Mouse (Mus musculus) c-Kit-positive CD71-positive TER-119-positive erythroid progenitor cells, embryonic 14.5 days (primary cell): ENCODE measurements around the gene Efna4.

ENCODE experiments used
- DNase-seq: peaks from one replicate; pipeline ENCODE4 v3.0.0-alpha.2; 2013; ENCODE audit warnings: low spot score

Gene Efna4

DNA sequence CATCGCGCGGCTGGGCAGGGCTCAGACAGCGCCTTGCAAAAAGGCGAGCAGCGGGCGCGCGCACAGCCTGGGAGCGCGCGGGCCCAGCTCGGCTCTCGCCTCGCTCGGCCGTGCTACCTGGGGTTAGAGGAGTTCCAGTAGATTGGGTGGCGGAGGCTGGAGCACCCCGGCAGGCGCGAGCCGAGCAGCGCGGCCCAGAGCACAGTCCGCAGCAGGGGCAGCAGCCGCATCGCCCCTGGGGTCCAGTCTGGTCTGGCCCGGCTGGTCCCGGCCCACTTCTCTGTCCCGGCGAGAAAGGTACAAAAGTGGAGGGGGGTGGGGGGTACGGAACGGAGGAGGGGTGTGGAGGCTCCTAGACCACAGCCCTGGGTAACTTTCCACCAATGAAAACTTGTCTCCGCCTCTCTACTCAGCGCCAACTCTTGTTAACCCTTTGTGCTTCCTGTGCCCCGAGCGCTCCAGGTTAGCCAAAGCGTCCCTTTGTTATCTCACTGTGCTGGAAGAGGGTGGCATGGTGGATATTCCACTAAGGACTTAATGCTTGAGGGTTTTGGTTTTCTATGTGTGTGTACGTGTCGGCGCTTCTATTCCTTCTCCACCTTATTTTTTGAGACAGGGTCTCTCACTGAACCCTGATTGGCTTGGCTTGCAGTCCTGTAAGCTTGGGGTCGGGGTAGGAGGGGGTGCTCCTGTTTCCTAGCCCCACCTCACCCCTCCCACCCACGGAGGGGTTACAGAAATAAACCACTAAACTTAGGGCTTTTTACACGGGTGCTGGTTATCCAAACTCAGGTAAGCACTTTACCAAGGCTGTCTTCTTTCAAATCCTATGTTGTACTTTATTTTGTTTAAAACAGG lies at the start of gene Efna4:
Gene Efna4 (minus strand): TSS at position 308 of the 858 bp plus-strand sequence.
- no peak for DNase-seq

DNA sequence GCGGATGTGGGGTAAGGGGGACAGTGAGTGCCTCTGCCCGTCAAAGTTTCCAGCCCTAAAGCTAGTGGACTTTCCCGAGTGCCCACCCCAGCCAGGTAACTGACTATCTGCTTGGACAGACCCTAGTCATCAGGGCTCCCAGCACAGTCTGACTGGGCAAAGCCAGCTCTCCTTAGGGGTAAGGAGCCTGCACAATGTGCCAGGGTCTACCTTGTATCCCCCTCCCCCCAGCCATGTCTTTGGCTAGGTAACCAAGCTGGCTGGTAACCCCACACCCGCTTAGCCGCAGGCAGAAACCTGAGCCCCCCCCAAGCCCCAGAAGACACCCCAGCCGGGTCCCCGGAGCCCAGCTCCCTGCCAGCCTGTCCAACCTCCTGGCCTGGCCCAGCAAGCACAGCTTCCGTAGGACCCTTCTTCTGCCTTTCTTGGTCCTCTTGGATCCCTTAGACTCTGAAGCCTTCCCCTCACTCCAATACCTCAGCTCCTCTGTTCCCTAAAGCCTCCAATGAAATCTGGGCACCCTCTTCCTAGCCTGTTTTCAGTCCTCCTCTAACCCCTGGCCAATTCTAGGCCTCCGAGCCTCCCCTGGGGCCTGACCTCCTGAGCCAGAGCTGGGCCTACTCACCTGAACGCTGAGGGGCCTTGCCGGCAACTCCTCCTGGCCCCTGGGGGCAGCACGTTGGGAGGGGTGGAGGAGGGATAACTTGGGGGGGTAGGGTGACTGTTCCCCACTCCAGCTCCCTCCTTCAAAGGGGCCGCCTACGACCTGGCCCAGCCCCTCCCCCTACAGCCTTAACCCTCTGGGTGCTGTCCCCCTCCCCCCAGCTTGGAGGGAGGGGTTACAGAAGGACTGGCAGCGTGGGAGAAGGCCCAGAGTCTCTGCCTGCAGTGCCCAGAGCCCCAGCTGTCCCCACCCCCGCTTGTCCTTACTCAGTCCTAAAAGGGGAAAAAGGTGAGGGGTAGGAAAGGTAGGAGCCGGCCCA lies 48.9 kb upstream of the Efna4 start:
- DNase-seq, result no peak

GRCm38 (mm10) chr3:89385451-89385850 lies 47.6 kb upstream of the Efna4 start:
- DNase-seq, result no peak

DNA sequence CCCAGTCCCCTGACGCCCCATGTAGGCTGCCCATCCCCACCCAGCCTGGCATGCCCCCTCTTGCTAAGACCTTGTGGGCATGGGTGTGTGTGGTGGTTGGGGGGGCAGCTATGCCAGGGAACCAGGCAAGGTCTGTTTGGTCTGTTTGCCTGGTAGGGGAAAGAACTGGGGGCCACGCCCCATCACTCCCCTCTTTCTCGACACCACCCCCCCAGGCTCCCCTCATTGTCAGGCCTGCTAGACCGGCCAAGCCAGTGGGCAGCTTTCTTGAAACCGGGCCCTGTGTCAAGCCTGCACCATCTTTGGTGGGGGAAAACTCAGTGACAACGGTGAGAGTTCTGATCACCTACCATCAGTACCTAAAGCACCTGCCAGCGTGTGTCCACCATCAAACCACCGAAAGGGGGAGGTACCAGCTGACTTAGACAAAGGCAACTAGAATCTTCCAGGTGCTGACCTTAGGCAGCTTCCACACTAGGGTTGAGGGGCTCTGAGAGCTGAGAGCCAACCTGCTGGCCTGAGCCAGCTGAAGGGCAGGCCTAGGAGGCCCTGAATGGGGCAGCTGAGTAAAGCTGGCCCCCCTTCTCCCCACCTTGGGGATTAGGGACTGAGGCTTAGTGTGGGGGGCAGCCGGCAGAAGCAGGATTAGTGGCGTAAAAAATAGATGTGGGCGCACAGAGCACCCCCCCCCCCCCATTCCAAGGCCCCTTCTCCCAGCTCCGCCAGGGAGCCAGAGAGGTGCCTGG lies 46.7 kb upstream of the Efna4 start:
- no peak for DNase-seq

DNA sequence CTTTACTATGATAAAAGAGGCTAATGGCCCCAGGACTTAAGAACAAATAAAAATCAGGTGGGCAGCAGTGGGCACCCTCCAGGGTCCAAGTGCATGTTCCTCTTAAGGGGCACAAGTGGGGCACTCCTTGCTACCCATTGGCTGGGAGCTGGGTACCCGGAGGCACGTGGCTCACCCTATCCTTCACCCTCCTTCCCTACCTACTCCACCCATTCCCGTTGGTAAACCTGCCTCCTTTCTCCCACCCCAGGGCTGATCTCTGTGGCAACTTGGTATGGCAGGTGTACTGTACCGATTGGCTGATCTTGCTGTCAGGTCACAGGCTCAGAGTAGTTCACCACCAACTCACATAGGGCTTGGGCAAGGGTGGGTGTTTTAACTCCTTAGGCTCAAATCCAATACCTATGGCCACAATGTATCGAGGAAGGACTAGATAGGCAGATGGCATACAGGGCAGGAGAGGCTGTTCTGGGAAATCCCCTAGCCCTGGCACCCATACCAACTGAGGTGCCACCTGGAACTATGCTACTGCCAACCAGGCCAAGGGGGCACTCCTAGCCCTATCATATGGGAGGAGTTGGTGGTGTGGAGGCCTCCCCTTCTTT lies 45.9 kb upstream of the Efna4 start:
- DNase-seq, result no peak

- no peak for DNase-seq
Observed at GRCm38 (mm10) chr3:89382950-89383349, 45.1 kb upstream of the Efna4 start.

- DNase-seq, result no peak
Observed at GRCm38 (mm10) chr3:89382033-89382882, 44.4 kb upstream of the Efna4 start.

DNA sequence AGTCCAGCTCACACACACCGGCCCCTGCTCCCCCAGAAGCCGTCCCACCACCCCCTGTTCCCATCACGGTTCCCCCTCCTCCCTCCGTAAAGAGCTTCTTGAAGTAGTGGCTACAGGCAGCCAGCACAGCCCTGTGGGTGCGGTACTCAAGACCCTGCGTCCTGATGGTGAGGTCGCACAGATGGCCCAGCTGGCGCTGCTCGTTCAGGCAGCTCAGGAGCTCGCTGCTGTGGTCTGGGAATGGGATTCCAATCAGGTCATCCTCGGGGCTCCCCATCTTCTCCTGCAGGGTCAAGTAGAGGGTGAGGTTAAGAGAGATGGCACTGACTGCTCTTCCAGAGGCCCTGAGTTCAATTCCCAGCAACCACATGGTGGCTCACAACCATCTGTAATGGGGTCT lies 43.4 kb upstream of the Efna4 start:
- DNase-seq, result no peak

DNA sequence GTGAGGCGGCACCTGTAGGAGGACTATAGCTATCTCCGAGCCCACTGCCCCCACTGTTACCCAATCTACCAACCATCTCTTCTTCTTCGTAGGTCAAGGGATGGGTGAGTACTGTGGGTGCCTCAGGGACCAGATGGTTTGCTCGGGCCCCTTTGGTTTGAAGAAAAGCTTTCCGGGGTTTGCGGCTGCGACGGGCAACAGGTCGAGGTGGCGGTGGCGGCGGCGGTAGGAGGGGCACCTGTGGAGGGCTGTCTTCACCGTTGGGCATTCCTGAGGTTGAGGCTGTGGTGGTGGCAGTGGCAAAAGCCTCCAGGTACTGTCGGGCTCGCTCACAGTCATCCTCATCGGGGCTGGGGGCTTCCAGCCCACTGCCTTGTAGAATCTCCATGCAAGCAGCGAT lies 42.9 kb upstream of the Efna4 start:
- no peak for DNase-seq

DNA sequence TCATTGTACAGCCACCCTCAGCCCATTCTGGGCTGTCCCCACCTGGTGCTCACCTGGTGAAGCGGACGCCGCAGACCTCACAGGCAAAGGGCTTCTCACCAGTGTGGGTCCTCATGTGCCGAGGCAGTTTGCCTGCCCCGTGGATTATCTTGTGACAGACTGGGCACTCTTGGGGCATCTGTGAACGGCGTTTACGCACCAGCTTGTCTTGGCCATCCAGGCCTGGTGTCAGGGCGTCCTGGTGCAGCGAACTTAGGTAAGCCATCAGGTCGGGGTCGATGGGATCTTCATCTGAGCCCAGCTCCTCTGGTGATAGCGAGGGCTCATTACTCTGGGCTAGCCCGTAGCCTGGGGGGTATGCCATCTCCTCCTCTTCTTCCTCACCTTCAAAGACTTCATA lies 42.5 kb upstream of the Efna4 start:
- DNase-seq, result no peak

- DNase-seq, result no peak
Observed at GRCm38 (mm10) chr3:89379388-89380131, 41.7 kb upstream of the Efna4 start.

DNA sequence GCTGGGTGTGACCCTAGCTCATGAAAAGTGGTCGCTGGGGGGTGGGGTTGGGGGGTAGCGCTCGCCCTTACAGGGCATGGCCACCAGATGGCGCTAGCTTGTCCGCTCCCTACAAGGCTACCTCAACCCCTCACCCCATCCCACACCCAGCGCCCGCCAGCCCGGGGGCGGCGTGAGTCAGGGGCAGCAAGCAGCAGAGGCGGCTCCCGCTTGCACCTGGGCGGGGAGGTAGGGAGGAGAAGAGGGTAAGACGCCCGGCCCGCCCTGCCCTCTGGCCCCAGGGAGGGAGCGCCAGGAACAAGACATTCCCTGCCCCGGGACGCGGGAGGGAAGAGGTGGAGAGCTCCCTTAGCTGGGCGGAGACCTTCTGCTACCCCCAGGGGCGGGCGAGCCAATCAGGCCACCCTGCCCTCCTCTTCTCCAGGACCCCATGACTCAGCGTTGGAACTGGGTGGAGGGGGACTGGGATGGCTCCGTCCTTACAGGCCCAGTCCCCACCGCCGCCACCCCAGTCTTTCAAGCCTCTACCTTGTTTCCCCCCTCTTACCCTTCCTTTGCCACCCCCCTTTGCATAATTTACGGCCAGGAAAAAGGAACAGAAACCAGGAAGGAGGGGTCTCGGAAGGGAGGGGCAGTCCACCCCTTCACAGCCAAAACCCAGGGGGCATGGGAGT lies 40.7 kb upstream of the Efna4 start:
- DNase-seq, result no peak

DNA sequence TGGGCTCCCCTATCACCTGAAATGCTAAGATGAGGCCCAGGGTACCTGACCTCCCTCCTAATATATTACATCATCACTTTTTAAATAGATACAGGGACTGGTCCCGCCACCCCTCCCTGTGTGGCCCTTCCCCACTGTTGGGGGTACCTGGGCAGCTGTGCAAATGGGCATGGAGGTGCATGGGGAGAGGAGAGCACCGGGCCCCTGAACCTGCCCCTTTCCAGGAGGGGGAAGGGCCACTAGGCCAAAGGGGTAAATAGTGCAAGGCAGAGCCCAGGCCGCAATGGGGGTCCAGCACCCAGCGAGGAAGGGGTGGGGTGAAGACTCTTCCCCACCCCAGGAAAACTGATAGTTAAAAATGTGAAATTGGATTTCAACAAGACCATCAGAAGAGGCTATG lies 40.0 kb upstream of the Efna4 start:
- DNase-seq, result no peak

DNA sequence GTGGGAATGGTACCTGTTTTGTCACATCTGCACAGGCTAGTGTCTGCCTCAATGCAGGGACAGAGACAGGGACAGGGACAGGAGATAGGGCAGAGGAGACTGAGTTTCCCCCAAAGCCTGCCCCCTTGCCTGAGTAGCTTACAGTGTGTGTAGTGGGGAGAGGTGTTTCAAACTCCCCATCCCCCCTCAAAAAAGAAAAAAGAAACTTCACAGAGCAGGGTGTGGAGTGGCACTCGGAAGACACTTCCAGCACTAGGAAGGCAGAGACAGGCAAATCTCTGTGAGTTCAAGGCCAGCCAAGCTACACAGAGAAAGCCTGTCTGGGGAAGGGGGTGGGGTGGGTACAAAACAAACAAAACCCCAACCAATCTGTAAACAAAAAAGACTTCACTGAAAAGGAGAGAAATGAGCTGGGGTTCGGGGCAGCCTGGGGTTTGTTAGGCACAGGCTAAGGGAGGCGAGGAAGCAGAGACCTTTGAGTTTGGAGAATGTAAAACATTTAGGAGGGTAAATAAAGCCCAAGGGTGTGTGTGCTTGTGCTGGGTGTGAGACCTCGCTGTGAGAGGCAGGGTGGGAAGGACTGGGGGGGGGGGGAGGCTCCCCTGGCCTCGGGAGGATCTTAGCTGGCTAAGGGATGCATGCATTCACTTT lies 35.9 kb upstream of the Efna4 start:
- DNase-seq, result no peak

DNA sequence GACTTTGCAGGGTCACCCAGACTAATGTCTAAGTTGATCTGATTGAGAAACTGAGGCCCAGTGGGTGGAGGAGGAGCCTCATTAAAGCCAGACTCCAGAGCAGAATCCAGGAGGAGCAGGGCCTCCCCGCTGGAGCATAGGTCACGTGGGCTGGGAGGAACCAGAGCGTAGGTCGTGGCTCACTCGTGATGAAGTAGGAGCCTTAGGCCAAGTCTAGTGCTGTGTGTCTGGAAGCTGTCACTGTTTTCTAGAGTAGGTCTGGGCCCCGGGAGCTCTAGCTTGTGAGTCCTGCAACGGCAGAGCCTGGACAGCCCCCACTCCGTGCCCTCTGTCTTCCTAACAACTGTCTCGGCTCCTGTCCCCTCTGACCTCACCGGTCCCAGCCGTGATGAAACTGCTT lies 29.5 kb upstream of the Efna4 start:
- DNase-seq, result no peak

GRCm38 (mm10) chr3:89365486-89366414 lies 27.9 kb upstream of the Efna4 start:
- no peak for DNase-seq

DNA sequence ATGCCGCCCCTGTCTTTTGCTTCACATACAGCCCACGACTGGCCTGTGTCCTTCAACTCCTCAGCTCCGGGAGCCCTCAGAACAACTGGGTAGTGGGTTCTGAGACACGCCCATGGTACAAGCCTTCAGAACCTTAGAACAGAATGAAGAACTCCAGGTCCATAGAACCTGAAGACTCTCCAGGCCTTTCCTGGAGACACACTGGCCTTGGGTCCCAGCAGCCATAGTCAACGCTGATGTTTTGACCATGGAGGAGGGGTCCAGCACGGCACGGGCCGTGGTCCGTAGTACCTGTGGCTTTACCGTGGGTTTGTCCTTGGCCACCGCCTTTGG lies 27.3 kb upstream of the Efna4 start, which contains the start of gene Dcst1:
Gene Dcst1 (minus strand): TSS at position 101 of the 333 bp plus-strand sequence.
- no peak for DNase-seq

DNA sequence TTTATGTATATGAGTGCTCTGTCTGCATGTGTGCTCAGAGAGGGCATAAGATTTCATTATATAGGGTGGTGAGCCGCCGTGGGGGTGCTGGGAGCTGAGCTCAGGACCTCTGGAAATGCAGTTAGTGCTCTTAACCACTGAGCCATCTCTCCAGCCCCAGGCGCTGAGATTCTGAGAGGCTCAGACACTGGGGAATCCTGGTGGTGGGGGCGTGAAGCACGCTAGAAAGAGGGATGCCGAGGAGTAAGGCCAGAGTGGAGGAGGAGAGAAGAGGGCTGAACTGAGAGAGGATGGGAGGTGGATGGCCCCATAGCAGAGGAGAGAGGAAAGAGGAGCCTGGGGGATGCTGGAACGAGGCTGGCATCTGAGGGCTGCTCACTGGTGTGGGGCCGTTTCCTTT lies 26.8 kb upstream of the Efna4 start:
- no peak for DNase-seq
